Mouse (Mus musculus) liver, embryonic 12.5 days (tissue): ENCODE results near the gene Pdzrn3. TPM values are rescaled to one million over a fixed set of nuclear protein-coding genes. Genes with fewer than 3 reads are reported as not detected.

Experiments used
- ATAC-seq: fragments of 200-750 bp; cut with Nextera tagmentation; 2 replicates; pipeline ENCODE4 v1.8.0; 2017; ENCODE audit warnings: moderate number of reproducible peaks, mild to moderate bottlenecking, moderate library complexity
- H3K27ac ChIP-seq: fragments of 300-500 bp; sonication (generic); 2 replicates; pipeline ENCODE4 v1.5.1; 2016; ENCODE audit warnings: mild to moderate bottlenecking
- H3K27me3 ChIP-seq: fragments of 300-500 bp; sonication (generic); replicated peaks from 2 replicates; pipeline ENCODE4 v1.6.1; 2016; ENCODE audit warnings: mild to moderate bottlenecking, moderate library complexity
- H3K36me3 ChIP-seq: fragments of 300-500 bp; sonication (generic); 2 replicates; pipeline ENCODE4 v1.6.1; 2016; ENCODE audit warnings: mild to moderate bottlenecking, moderate library complexity
- H3K4me1 ChIP-seq: fragments of 300-500 bp; sonication (generic); 2 replicates; pipeline ENCODE4 v1.6.1; 2016
- H3K4me2 ChIP-seq: fragments of 300-500 bp; sonication (generic); 2 replicates; pipeline ENCODE4 v1.6.1; 2016; ENCODE audit warnings: mild to moderate bottlenecking, moderate library complexity
- H3K4me3 ChIP-seq: fragments of 300-500 bp; sonication (generic); 2 replicates; pipeline ENCODE4 v1.5.1; 2016; ENCODE audit warnings: mild to moderate bottlenecking, moderate library complexity
- H3K9ac ChIP-seq: fragments of 300-500 bp; sonication (generic); 2 replicates; pipeline ENCODE4 v1.6.1; 2016; ENCODE audit warnings: mild to moderate bottlenecking, moderate library complexity
- H3K9me3 ChIP-seq: fragments of 300-500 bp; sonication (generic); replicated peaks from 2 replicates; pipeline ENCODE4 v1.6.1; 2016; ENCODE audit warnings: mild to moderate bottlenecking, moderate library complexity
- WGBS: fragments of 180-500 bp; shearing (Covaris S2); methylation state at CpG from one replicate; pipeline ENCODE4 v1.1.7; 2016; ENCODE audit not compliant: insufficient replicate concordance; 5-methylcytosine and 5-hydroxymethylcytosine counted together
- polyA plus RNA-seq: library from polyadenylated mRNA; unstranded; fragments of >200 nt; fragmentation: Nextera tagmentation; extraction: Ambion mirVana; gene quantifications from 2 replicates; pipeline ENCODE4 v1.2.1, GENCODE M21; 2016

Gene Pdzrn3
- polyA plus RNA-seq, 1 experiment from 2014 or later: 1.4 TPM

DNA sequence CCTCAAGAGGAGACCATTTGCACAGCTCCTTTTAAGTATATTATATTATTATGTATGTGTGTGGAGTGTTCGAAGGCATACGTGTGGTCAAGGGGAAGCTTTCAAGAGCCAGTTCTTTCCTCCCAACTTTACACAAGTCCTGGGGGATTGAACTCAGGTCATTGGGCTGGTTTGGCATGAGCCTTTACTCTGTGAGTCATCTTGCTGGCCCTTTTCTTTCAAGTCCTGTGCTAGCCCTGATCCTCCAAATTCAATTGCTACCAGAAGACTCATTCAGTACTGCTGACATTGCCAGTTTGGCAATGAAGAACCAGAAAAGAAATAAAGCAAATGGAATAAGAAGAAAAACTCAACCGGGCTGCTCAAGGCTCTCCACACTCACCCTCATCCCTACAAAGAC lies 55.1 kb downstream of the Pdzrn3 start:
- Histone ChIP-seq H3K4me2 (no peak overlapping the region), H3K27me3 (no peaks in the 10 kb centered on the region), H3K36me3 (no peaks in the 10 kb centered on the region), H3K4me3 (no peak overlapping the region), H3K4me1 (no peaks in the 10 kb centered on the region), H3K9me3 (no peaks in the 10 kb centered on the region), H3K9ac (no peak overlapping the region), H3K27ac (no peak overlapping the region)
- 81% methylated on average over 3 of the region's 3 CpGs for WGBS
- no peak for ATAC-seq

GRCm38 (mm10) chr6:101320386-101320785 lies 57.3 kb downstream of the Pdzrn3 start:
- Histone ChIP-seq H3K9me3 (no peaks in the 10 kb centered on the region), H3K4me1 (no peaks in the 10 kb centered on the region), H3K4me2 (no peak overlapping the region), H3K9ac (no peak overlapping the region), H3K4me3 (no peak overlapping the region), H3K36me3 (no peaks in the 10 kb centered on the region), H3K27ac (no peak overlapping the region), H3K27me3 (no peaks in the 10 kb centered on the region)
- ATAC-seq: no peak
- 53% methylated on average over 3 of the region's 3 CpGs for WGBS

DNA sequence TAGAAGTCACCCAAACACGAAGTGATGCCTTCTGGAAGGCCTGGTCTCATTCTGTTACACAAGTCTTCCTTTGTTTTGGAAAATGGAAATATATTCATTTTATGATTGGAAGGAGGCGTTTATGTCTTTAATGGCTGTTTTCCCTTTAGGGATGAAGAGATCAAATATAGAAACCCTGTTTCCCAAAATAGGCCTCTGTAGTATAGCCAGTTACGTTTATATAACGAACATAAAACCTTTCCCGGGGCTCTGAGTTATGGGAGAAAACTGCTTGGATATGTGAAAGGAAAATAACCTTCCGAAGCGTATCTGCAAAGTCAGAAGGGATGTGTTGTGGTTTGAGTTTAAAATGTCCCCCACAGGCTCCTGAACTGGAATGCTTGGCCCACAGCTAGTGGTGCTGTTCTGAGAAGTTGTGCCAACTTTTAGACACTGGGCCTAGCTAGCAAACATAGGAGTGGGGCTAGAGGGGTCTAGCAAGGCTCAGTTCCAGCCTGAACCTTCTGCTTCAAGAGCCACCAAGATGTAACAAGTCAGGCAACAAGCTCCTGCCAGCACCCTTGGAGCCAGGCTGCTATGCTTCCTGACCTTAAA lies 58.2 kb downstream of the Pdzrn3 start:
- Histone ChIP-seq H3K9me3 (no peaks in the 10 kb centered on the region), H3K27me3 (no peaks in the 10 kb centered on the region), H3K4me1 (no peaks in the 10 kb centered on the region), H3K9ac (no peak overlapping the region), H3K36me3 (no peaks in the 10 kb centered on the region), H3K27ac (no peak overlapping the region), H3K4me3 (no peak overlapping the region), H3K4me2 (no peak overlapping the region)
- 78% methylated on average over 7 of the region's 7 CpGs for WGBS
- no peak for ATAC-seq

DNA sequence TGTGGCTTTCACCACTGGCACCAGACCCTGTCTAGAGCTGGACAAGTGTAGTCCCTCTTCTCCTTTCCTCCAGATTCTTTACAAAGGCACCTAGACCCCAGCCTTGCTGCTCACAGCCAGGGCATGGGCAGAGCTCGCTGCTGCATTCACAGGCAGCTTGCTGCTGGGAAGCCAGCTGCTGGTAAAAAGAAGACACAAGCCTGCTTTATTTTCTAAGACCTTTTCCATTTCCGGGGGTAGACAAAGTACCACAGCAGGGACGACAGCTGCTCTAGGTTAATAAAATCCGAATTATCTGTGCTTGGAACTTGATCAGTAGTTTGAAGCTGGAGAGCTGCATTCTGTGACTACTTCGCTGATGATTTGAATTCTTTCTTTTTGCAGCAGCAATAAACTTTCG lies 59.2 kb downstream of the Pdzrn3 start:
- 57% methylated on average over 6 of the region's 6 CpGs for WGBS
- H3K9ac ChIP-seq: no peak overlapping the region
- H3K4me3 ChIP-seq: no peak overlapping the region
- no peaks in the 10 kb centered on the region for H3K27me3 ChIP-seq
- no peaks in the 10 kb centered on the region for H3K9me3 ChIP-seq
- H3K36me3 ChIP-seq: no peaks in the 10 kb centered on the region
- no peak overlapping the region for H3K4me2 ChIP-seq
- no peak overlapping the region for H3K27ac ChIP-seq
- H3K4me1 ChIP-seq: no peaks in the 10 kb centered on the region
- no peak for ATAC-seq

DNA sequence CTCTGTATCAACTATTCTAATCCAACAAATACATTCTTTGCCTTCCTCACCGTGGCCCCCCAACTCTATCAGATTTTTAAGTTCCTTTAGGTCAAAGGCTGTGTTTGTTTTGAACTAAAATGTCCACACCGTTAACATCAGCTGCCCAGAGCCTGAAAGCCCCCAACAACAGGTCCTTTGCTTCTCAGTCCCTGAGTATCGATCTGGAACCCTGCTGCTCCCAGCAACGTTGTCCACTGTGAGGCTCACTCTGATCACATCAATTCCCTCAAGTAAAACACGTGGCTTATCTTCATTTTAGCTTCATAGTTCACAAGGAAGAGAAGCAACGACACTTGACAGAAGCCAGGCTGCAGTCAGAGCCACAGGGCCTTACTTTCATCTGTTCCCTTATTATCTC lies 66.3 kb downstream of the Pdzrn3 start:
- 33% methylated on average over 6 of the region's 6 CpGs for WGBS
- ATAC-seq: no peak; the same call in 1 of the 2 replicates
- no peak overlapping the region for H3K9ac ChIP-seq

DNA sequence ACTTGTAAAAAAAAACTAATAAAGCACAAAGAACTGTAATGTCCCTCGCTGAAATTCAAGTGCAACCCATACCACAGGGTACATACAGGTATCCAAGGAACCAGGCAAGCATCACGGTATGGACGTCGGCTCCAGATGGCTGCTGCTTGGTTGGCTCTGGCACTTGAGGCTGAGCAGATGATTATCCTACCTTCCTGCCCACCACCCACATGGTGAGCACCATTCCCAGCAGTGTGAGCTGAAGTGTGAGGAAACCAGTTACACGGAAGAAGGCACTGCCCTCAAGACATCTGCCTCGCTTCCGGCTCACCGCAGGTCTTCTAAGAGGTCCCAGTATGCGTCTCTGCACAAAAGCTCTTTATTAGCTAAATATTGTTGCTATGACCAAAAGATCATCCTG lies 67.2 kb downstream of the Pdzrn3 start:
- Histone ChIP-seq H3K9ac (no peak overlapping the region), H3K9me3 (no peaks in the 10 kb centered on the region), H3K27ac (no peak overlapping the region), H3K4me3 (no peak overlapping the region), H3K36me3 (no peaks in the 10 kb centered on the region), H3K4me1 (0 out of 2 replicates have a peak, but pooled peaks cover 14% of the 10 kb centered on the region), H3K27me3 (no peaks in the 10 kb centered on the region), H3K4me2 (no peak overlapping the region)
- ATAC-seq: no peak
- WGBS: 77% methylated on average over 9 of the region's 9 CpGs

More for the DNA sequence above, 66.3 kb downstream of the Pdzrn3 start:
- H3K27me3 ChIP-seq: no peaks in the 10 kb centered on the region
- no peak overlapping the region for H3K27ac ChIP-seq
- H3K4me3 ChIP-seq: no peak overlapping the region
- 0 out of 2 replicates have a peak, but pooled peaks cover 14% of the 10 kb centered on the region for H3K4me1 ChIP-seq
- no peaks in the 10 kb centered on the region for H3K36me3 ChIP-seq
- no peak overlapping the region for H3K4me2 ChIP-seq
- H3K9me3 ChIP-seq: no peaks in the 10 kb centered on the region

- Histone ChIP-seq H3K27ac (no peak overlapping the region), H3K4me1 (0 out of 2 replicates have a peak, but pooled peaks cover 14% of the 10 kb centered on the region), H3K4me3 (no peak overlapping the region), H3K27me3 (no peaks in the 10 kb centered on the region), H3K36me3 (no peaks in the 10 kb centered on the region), H3K9me3 (no peaks in the 10 kb centered on the region), H3K4me2 (no peak overlapping the region), H3K9ac (no peak overlapping the region)
- ATAC-seq: no peak
- 61% methylated on average over 11 of the region's 11 CpGs for WGBS
These were observed 69.6 kb downstream of the Pdzrn3 start for GRCm38 (mm10) chr6:101307964-101308531.

DNA sequence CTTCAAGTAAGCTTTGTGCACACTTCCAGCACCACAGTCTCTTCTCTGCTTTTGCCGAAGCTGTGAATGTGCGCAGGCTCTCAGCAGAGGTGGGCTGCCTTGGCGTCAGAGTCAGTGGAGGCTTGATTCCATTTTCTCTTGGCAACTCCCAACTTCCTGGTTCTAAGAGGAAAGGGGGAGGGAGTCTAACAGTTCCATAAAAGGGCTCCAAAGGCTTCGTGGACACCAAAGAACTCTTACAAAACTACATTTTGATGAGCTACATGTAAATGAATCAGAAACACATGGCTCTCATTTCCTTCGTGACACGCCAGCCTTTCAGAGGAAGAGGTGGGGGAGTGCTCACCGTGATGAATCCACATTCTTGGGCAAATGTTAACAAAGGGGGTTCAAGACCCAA lies 70.9 kb downstream of the Pdzrn3 start:
- Histone ChIP-seq H3K4me1 (0 out of 2 replicates have a peak, but pooled peaks cover 14% of the 10 kb centered on the region), H3K9me3 (no peaks in the 10 kb centered on the region), H3K9ac (no peak overlapping the region), H3K4me2 (no peak overlapping the region), H3K36me3 (no peaks in the 10 kb centered on the region), H3K27ac (no peak overlapping the region), H3K4me3 (no peak overlapping the region), H3K27me3 (no peaks in the 10 kb centered on the region)
- no peak for ATAC-seq
- 55% methylated on average over 7 of the region's 7 CpGs for WGBS

- no peak overlapping the region for H3K4me2 ChIP-seq
- no peaks in the 10 kb centered on the region for H3K9me3 ChIP-seq
- ATAC-seq: no peak
- H3K27me3 ChIP-seq: no peaks in the 10 kb centered on the region
- 78% methylated on average over 6 of the region's 6 CpGs for WGBS
- H3K27ac ChIP-seq: no peak overlapping the region
- no peak overlapping the region for H3K4me3 ChIP-seq
- 0 out of 2 replicates have a peak, but pooled peaks cover 8% of the 10 kb centered on the region for H3K4me1 ChIP-seq
- H3K9ac ChIP-seq: no peak overlapping the region
- H3K36me3 ChIP-seq: no peaks in the 10 kb centered on the region
These were observed 72.2 kb downstream of the Pdzrn3 start for GRCm38 (mm10) chr6:101305543-101305942.

DNA sequence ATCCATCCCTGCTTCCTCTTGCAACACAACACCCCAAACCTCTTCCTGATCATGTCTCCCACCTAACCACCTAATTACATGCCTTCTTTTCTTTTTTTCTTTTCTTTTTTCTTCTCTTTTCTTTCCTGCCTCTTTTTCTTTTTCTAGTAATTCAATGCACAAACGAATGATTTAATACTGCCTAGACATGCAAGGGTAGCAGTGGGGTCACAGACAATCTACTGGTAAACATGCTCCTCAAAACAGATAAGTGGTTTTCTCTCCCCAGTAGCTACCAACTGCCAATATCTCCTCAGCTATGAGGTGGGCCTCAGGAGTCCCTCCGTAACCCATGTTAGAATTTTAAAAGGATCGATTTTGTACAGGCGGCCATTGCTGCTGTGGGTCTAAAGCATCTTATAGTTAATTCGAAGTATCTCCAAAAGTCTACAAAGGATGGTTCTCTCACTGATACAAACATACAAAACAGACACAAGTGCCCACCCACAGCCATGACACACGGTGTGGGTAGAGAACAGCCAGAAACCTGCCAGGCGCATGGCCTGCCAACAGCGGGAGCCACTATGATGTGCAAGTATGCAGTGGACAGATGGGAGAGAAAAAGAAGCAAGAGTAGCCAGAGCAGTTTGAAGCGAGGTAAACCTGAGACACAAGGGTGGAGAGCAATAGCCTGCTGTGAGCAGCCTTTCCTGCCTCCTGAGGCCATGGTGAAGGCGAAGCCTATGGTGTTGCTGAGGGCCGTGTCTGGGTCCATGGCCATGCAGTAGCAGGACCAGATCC lies 73.5 kb downstream of the Pdzrn3 start:
- WGBS: 74% methylated on average over 11 of the region's 11 CpGs
- Histone ChIP-seq H3K9me3 (no peaks in the 10 kb centered on the region), H3K27me3 (no peaks in the 10 kb centered on the region), H3K4me2 (no peak overlapping the region), H3K36me3 (no peaks in the 10 kb centered on the region), H3K9ac (no peak overlapping the region), H3K27ac (no peak overlapping the region), H3K4me1 (0 out of 2 replicates have a peak, but pooled peaks cover 8% of the 10 kb centered on the region), H3K4me3 (no peak overlapping the region)
- 0 out of 2 replicates have a peak, but pooled peaks have one; percentile 47 for ATAC-seq

GRCm38 (mm10) chr6:101303501-101303900 lies 74.2 kb downstream of the Pdzrn3 start:
- Histone ChIP-seq H3K4me1 (0 out of 2 replicates have a peak, but pooled peaks cover 3% of the 10 kb centered on the region), H3K9ac (no peak overlapping the region), H3K9me3 (no peaks in the 10 kb centered on the region), H3K4me2 (no peak overlapping the region), H3K27me3 (no peaks in the 10 kb centered on the region), H3K4me3 (no peak overlapping the region), H3K27ac (no peak overlapping the region), H3K36me3 (no peaks in the 10 kb centered on the region)
- ATAC-seq: peak; percentile 54; the same call in 1 of the 2 replicates
- 52% methylated on average over 1 of the region's 1 CpGs for WGBS

GRCm38 (mm10) chr6:101301154-101301553 lies 76.5 kb downstream of the Pdzrn3 start:
- Histone ChIP-seq H3K9ac (no peak overlapping the region), H3K4me2 (no peak overlapping the region), H3K27me3 (no peaks in the 10 kb centered on the region), H3K27ac (no peak overlapping the region), H3K4me3 (no peak overlapping the region), H3K4me1 (no peaks in the 10 kb centered on the region), H3K36me3 (no peaks in the 10 kb centered on the region), H3K9me3 (no peaks in the 10 kb centered on the region)
- ATAC-seq: no peak
- WGBS: 82% methylated on average over 8 of the region's 8 CpGs
